Mouse (Mus musculus) spleen, adult 2 months (tissue): Measurements from ENCODE around the gene Glb1. TPM values are rescaled to one million over a fixed set of nuclear protein-coding genes. Genes with fewer than 3 reads are reported as not detected.

Experiments
- DNase-seq, 2 experiments: peaks; one replicate each; pipeline versions ENCODE4 v3.0.0 to v3.0.0-alpha.2; 2012 to 2021; ENCODE audit warnings: low spot score in 2 of 2, low read depth in 1 of 2
- H3K27ac ChIP-seq: fragments of 200-500 bp; 2 replicates; pipeline ENCODE4 v1.5.1; 2012; ENCODE audit warnings: low read length, inconsistent platforms; ENCODE audit not compliant: insufficient read depth
- H3K27me3 ChIP-seq: fragments of 200-500 bp; 2 replicates; pipeline ENCODE4 v1.6.1; 2012; ENCODE audit warnings: mild to moderate bottlenecking, moderate library complexity, low read length, inconsistent platforms; ENCODE audit not compliant: control insufficient read depth, insufficient read depth
- H3K36me3 ChIP-seq: fragments of 200-500 bp; 2 replicates; pipeline ENCODE4 v1.6.1; 2012; ENCODE audit warnings: mild to moderate bottlenecking, low read length, inconsistent platforms; ENCODE audit not compliant: control insufficient read depth, insufficient read depth
- H3K4me1 ChIP-seq: fragments of 200-500 bp; 2 replicates; pipeline ENCODE4 v1.6.1; 2011; ENCODE audit warnings: inconsistent platforms; ENCODE audit not compliant: control insufficient read depth, insufficient read depth, insufficient read length
- H3K4me3 ChIP-seq: fragments of 200-500 bp; 2 replicates; pipeline ENCODE4 v1.5.1; 2011; ENCODE audit warnings: mild to moderate bottlenecking, inconsistent platforms; ENCODE audit not compliant: insufficient read depth, insufficient read length; ENCODE audit errors: extremely low read depth
- CTCF ChIP-seq: fragments of 200-500 bp; IDR thresholded peaks from 2 replicates; pipeline ENCODE4 v1.5.1; 2011; ENCODE audit warnings: mild to moderate bottlenecking, inconsistent platforms; ENCODE audit not compliant: insufficient read depth, insufficient read length, insufficient replicate concordance; ENCODE audit errors: extremely low read depth
- POLR2A ChIP-seq: fragments of 200-500 bp; IDR thresholded peaks from 2 replicates; pipeline ENCODE4 v1.6.1; 2011; ENCODE audit warnings: low read depth, low read length, inconsistent platforms
- WGBS: fragments of 180-500 bp; shearing (Covaris S2); methylation state at CpG from one replicate; pipeline ENCODE4 v1.1.7; 2018; 5-methylcytosine and 5-hydroxymethylcytosine counted together
- polyA plus RNA-seq: library from polyadenylated mRNA; depleted of rRNA; stranded (reverse); fragments of >200 nt; gene quantifications from 2 replicates; pipeline ENCODE4 v1.2.3, GENCODE M21; 2012

The Glb1 gene
- polyA plus RNA-seq, 1 experiment: 21.8 TPM

DNA sequence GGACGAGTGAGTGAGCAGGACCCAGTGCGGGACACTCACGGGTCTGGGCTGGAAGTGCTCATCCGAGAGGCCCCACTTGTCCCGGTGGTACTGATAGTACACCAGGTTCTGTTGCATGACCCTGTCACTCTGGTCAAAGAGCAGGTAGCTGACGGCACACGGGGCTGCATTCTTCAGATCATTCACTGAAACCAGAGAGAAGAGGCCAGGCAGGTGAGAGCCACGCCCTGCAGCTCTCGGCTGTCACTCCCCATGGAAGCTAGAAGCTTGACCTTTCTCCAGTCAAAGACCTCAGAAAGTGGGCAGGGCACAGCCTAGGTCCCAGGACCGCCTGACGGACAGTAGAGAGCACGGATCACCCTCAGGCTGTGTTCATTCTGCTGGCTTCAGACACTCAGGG, 21.0 kb upstream of the Glb1 start:
- Histone ChIP-seq H3K4me3 (no peak overlapping the region), H3K4me1 (no peaks in the 10 kb centered on the region), H3K36me3 (peaks cover 6% of the 10 kb centered on the region; the same call in 1 of the 2 replicates), H3K27ac (no peak overlapping the region), H3K27me3 (no peaks in the 10 kb centered on the region)
- DNase-seq: no peak
- 96% methylated on average over 12 of the region's 12 CpGs for WGBS
- TF ChIP-seq CTCF (no peak), POLR2A (no peak)

DNA sequence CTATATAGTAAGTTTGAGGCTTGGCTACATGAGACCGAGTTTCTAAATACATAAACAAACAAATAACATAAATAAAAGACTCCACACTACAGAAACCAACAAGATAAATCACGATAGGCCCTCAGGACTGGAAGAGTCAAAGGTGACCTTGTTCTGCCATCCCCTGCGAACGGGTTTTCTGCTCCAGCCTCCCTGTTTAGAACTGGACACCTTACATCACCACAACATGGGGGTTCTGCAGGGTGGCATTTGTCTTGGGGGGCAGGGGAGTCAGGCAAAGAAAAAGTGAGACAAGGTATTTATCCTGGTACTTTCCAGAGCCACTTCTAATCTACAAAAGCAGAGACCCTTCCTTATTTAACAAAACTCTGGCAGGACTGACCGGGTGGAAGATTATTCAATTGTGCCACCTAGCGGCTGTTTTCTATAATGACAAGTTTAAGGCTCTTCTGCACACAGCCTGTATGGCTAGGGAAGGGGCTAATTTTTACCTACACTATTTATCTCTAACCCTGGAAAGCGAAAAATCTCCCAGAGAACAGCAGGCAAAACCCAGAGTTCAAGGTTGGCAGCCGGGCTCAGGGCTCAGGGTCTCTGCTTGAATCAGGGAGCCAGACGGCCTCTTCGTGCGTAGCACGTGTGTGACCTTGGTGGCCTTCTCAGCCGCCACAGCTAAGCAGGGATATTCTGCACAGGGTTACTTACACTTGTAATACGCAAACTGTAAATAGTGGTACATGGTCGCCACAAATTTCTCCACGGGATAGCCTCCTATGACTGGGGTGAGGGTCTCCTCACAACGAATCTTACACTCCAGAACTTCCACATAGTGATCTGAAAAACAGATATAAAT, 19.8 kb upstream of the Glb1 start:
- H3K27me3 ChIP-seq: no peaks in the 10 kb centered on the region
- no peaks in the 10 kb centered on the region for H3K4me1 ChIP-seq
- DNase-seq: no peak
- WGBS: 75% methylated on average over 17 of the region's 17 CpGs
- no peak overlapping the region for H3K4me3 ChIP-seq
- no peak overlapping the region for H3K27ac ChIP-seq
- peaks cover 8% of the 10 kb centered on the region; the same call in 1 of the 2 replicates for H3K36me3 ChIP-seq
- TF ChIP-seq POLR2A (no peak), CTCF (peak; percentile 10; the same call in 1 of the 2 replicates)

DNA sequence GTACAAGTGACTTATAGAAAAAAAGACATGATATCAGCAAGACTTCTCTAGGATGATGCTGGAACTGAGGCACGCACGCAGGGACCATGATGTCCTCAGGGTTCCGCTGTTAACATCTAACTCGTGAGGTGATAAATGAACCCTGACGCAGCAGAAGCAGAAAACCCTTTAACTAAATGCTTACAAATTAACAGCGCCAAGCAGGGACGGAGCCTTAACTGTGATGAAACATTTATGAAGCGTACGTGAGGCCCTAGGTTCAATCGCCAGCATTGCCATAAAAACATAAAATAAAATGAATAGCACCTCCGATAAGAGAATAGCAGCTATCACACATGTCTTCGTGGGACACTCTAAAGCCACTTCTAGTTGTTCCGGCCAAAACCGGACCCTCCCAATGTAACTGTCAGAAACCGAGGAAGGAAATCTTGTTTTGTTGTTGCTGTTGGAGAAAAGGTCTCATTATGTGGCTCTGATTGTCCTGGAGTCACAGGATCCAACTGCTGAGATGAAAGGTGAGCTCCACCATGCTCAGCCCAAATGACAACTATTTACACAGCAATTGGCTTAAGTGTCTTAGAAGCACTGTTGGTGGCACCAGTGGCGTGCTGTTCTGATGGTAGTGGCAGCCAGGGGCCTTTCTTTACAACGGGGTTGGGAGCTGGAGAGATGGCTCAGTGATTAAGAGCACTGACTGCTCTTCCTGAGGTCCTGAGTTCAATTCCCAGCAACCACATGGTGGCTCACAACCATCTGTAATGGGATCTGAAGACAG, 17.8 kb upstream of the Glb1 start:
- TF ChIP-seq POLR2A: no peak
- TF ChIP-seq CTCF: no peak
- peaks cover 6% of the 10 kb centered on the region; the same call in 1 of the 2 replicates for H3K36me3 ChIP-seq
- no peak for DNase-seq
- no peaks in the 10 kb centered on the region for H3K27me3 ChIP-seq
- H3K4me1 ChIP-seq: no peaks in the 10 kb centered on the region
- no peak overlapping the region for H3K27ac ChIP-seq
- no peak overlapping the region for H3K4me3 ChIP-seq
- WGBS: 94% methylated on average over 17 of the region's 17 CpGs

DNA sequence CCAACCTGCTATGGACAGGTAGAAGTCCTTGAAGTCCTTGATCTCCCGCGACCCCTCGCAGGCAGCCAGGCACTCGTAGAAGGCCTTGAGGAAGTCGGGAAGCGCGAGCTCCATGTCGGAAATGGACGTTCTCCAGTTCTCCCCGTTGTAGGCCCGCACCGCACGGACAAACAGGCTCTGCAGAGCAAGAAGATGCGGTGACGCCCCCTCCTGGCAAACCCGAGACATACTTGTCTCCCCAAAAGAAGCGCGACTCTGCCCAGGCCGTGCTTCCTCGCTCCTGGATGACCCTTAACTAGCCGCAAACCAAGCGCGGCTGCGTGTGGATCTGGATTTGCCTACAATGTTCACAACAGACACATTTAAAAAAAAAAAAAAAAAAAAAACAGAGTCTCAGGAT, 16.2 kb upstream of the Glb1 start:
- TF ChIP-seq CTCF (no peak), POLR2A (no peak)
- no peaks in the 10 kb centered on the region for H3K27me3 ChIP-seq
- DNase-seq: no peak
- no peak overlapping the region for H3K4me3 ChIP-seq
- H3K36me3 ChIP-seq: peaks cover 6% of the 10 kb centered on the region; the same call in 1 of the 2 replicates
- 95% methylated on average over 24 of the region's 24 CpGs for WGBS
- no peaks in the 10 kb centered on the region for H3K4me1 ChIP-seq
- H3K27ac ChIP-seq: no peak overlapping the region

DNA sequence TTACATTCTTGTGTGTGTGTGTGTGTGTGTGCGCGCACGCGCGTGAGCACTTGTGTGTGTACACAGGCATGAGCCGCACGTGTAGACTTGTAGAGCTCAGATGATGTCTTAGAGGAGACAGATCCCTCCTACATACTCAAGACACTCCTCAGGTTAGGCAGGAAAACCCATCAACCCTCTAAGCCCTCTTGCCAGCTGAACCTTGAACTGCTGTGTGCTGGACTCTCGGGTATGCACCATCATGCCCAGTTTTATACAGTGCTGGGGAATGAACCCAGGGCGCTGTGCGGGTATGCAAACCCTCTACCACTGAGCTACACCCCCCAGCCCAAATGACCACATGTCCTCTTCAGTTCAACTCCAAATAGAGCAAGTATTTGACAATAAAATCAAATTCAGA, 15.7 kb upstream of the Glb1 start:
- Histone ChIP-seq H3K36me3 (peaks cover 3% of the 10 kb centered on the region; the same call in 1 of the 2 replicates), H3K4me3 (no peak overlapping the region), H3K27me3 (no peaks in the 10 kb centered on the region), H3K4me1 (no peaks in the 10 kb centered on the region), H3K27ac (no peak overlapping the region)
- 97% methylated on average over 10 of the region's 10 CpGs for WGBS
- no peak for DNase-seq
- TF ChIP-seq CTCF: no peak
- TF ChIP-seq POLR2A: no peak

DNA sequence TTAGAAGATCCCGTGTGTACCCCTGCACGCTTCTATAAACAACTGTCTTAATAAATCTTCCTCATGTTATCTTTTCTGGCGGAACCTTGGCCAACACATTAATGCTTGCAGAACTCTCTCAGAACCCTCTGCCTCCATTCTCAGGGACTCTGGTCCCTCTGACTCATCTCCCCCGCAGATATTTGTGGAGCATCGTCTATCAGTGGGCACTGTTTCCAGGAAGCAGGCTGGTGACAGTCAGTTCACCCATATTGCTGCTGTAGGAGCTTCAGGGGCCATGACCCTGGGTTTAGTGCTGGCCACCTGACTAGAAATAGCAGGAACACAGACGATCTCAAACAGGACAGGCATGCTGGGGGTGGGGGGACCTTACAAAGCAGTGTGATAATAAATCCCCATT, 13.8 kb upstream of the Glb1 start:
- TF ChIP-seq CTCF (no peak), POLR2A (no peak)
- Histone ChIP-seq H3K27me3 (no peaks in the 10 kb centered on the region), H3K4me1 (no peaks in the 10 kb centered on the region)

DNA sequence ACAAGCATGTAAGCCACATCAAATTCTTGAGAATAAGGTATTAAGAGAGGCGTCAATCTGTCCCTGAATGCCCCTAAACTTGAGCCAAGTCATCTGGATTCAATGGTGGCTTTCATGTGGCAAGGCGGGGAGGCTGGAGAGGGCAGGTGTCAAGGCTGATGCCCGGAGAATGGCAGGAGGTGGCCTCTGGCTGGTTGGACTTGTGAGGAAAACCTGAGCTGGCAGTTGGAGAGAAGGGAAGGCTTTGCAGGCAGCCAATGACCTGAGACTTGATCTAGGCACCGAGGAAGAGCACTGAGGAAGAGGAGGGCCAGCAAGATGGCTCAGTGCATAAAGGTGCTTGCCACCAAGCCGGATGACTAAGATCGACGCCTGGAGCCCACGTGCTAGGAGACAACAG, 12.6 kb upstream of the Glb1 start:
- H3K27ac ChIP-seq: no peak overlapping the region
- H3K27me3 ChIP-seq: no peaks in the 10 kb centered on the region
- 86% methylated on average over 8 of the region's 8 CpGs for WGBS
- TF ChIP-seq CTCF (no peak), POLR2A (no peak)
- DNase-seq: no peak
- no peak overlapping the region for H3K4me3 ChIP-seq
- H3K4me1 ChIP-seq: no peaks in the 10 kb centered on the region
- peaks cover 3% of the 10 kb centered on the region; the same call in 1 of the 2 replicates for H3K36me3 ChIP-seq

More for the DNA sequence above, 13.8 kb upstream of the Glb1 start:
- no peak for DNase-seq
- Histone ChIP-seq H3K27ac (no peak overlapping the region), H3K4me3 (no peak overlapping the region), H3K36me3 (peaks cover 3% of the 10 kb centered on the region; the same call in 1 of the 2 replicates)
- 87% methylated on average over 6 of the region's 6 CpGs for WGBS
